Mouse (Mus musculus): ENCODE data around the gene Scnm1.
"Not testable (repeated sequence)": the region's sequence is repeated elsewhere in the genome, so short reads cannot be mapped to it uniquely, and the experiment has no call there.

Scnm1 gene

DNA sequence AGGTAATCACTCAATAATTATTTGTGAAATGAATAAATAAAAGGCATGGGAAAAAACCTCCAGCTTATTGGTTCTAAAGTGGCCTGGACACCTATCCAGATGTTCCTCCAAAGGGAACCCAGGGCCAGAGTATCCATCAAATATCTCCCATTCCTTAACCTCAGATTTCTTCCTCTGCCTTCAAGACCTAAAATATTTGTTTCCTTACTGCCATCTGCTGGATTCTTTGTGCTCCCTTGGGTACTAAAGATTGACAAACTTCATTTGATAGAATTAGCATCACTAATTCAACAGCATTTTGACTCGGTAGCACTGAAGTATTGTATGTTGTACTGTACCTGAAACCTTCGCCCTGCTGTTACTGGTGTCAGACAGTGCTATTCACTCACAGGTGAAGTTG is 25.9 kb downstream of the Scnm1 start:
- in situ Hi-C loops (cut with MboI, MseI): no loop called here

GRCm38 (mm10) chr3:95107308-95107707 is 26.5 kb downstream of the Scnm1 start:
- in situ Hi-C loops (cut with MboI, MseI): not testable (repeated sequence)

DNA sequence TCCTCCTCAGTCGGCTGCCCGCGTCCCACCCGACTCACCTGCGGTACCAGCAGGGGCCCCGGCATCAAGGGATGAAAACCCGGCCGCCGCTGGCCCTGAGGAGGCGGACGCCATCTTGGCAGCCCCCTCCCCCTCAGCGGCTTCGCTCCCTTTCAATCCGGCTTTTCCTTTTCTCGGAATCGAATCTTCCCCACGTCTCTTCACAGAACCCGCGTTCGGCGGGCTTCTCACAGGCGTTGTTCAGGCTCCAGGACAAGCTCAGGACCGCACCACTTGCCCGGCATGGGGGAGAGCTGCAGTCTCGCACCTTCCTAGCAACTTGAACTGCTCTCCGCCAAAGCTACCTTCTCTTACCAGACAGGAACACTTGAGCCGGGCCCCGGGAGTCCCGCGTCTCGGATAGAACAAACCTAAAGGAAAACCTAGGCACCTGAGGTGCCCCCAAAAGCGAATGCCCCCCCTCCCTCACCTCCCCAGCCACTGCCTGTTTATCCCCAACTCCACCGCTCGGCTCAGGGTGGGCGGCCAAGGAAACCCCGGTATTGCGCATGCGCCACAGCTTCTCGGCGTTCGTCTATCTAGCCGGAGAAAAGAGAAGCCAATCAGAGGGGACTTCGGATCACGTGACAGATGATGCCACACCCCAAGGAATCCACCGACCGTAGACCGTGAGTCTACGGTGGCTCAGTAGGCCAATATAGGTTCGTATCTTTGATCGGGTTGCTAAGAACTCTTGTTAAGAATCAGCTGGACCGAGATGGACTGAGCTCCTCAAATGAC is 27.3 kb downstream of the Scnm1 start, which contains the start of gene Pip5k1a:
Pip5k1a (minus strand) TSS at position 593 of the 780 bp plus-strand sequence.
- in situ Hi-C loops (cut with MboI, MseI): no loop called here

- in situ Hi-C loops (cut with MboI, MseI): no loop called here
Measured at GRCm38 (mm10) chr3:95105586-95106337, 28.0 kb downstream of the Scnm1 start.

- in situ Hi-C loops (cut with MboI, MseI): no loop called here
Measured at GRCm38 (mm10) chr3:95105121-95105520, 28.7 kb downstream of the Scnm1 start.

GRCm38 (mm10) chr3:95100854-95101253 is 33.0 kb downstream of the Scnm1 start:
- in situ Hi-C loops (cut with MboI, MseI): no loop called here

DNA sequence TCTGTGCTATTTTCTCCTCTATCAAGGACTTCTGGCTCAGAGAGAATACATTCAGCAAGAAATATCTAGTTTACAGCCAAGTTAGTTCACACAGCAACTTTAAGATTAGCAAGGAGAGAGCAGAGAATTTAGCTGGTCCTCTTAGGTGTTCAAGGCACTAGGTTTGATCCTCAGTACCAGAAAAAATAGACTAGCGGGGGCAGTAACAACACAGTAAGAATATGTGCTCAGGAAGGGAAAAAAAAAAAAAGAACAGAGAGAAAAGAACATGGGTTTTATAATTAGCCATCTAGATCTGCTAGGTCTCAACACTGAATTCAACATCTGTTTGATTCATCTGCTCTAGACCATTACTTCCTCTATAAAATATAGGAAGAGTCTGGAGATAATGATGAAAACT is 45.7 kb downstream of the Scnm1 start:
- in situ Hi-C loops (cut with MboI, MseI): no loop called here

All from regulatory T cell (primary cell).